Mouse (Mus musculus) lung, adult 2 months (tissue): ENCODE measurements around the gene Olfr1396. TPM values are rescaled to one million over a fixed set of nuclear protein-coding genes. Genes with fewer than 3 reads are reported as not detected.

Experiments used
- polyA plus RNA-seq: library from polyadenylated mRNA; depleted of rRNA; stranded (reverse); fragments of >200 nt; gene quantifications from 2 replicates; pipeline ENCODE4 v1.2.3, GENCODE M21; 2012; rRNA removed

The Olfr1396 gene
- polyA plus RNA-seq, 1 experiment = 0.17 TPM

Other genes starting within 250 kb of the Olfr1396 start
- gene Irgm1, start 243.2 kb downstream of the Olfr1396 start, polyA plus RNA-seq = 7.3 and 11.5 TPM in 2 replicates
- gene Gm5431, start 212.7 kb downstream of the Olfr1396 start, polyA plus RNA-seq = 0.43 and 0.66 TPM in 2 replicates
- 5.3 and 8.4 TPM in 2 replicates for gene Psme2b, start 168.7 kb downstream of the Olfr1396 start, polyA plus RNA-seq
- gene Olfr56, start 136.0 kb downstream of the Olfr1396 start, polyA plus RNA-seq = 0.18 and 0.66 TPM in 2 replicates
- 7.4 and 7.6 TPM in 2 replicates for gene 9930111J21Rik1, start 135.5 kb downstream of the Olfr1396 start, polyA plus RNA-seq
- 0.58 and 0.62 TPM in 2 replicates for gene Gm12185, start 122.6 kb downstream of the Olfr1396 start, polyA plus RNA-seq
- gene Tgtp1, start 120.7 kb downstream of the Olfr1396 start, polyA plus RNA-seq = 0.68 and 1.7 TPM in 2 replicates
- 3.6 and 5.3 TPM in 2 replicates for gene 9930111J21Rik2, start 63.6 kb downstream of the Olfr1396 start, polyA plus RNA-seq
- gene Tgtp2, start 50.7 kb downstream of the Olfr1396 start, polyA plus RNA-seq = 10.5 and 17.6 TPM in 2 replicates
- gene Ifi47, start 38.3 kb downstream of the Olfr1396 start, polyA plus RNA-seq = 7.4 and 12.7 TPM in 2 replicates
- gene Olfr1395, start 27.4 kb upstream of the Olfr1396 start, polyA plus RNA-seq = not detected in 2 replicates
- gene Olfr1394, start 39.5 kb upstream of the Olfr1396 start, polyA plus RNA-seq = not detected in 2 replicates
- gene Btnl9, start 72.3 kb upstream of the Olfr1396 start, polyA plus RNA-seq = 1.6 and 2.1 TPM in 2 replicates
- gene Zfp62, start 88.4 kb upstream of the Olfr1396 start, polyA plus RNA-seq = 1.5 and 3.0 TPM in 2 replicates
- gene Mgat1, start 129.3 kb upstream of the Olfr1396 start, polyA plus RNA-seq = 216 and 218 TPM in 2 replicates
- not detected in 2 replicates for gene Olfr1393, start 163.4 kb upstream of the Olfr1396 start, polyA plus RNA-seq
- 0.09 TPM in 1 of 2 replicates, not detected in the other for gene Olfr1392, start 170.4 kb upstream of the Olfr1396 start, polyA plus RNA-seq
- gene Olfr10, start 189.9 kb upstream of the Olfr1396 start, polyA plus RNA-seq = not detected in 2 replicates
- gene Olfr1391, start 207.9 kb upstream of the Olfr1396 start, polyA plus RNA-seq = not detected in 2 replicates
- not detected in 2 replicates for gene Olfr1390, start 220.3 kb upstream of the Olfr1396 start, polyA plus RNA-seq